Mouse (Mus musculus): ENCODE data around the gene Rnf103. TPM values are rescaled to one million over a fixed set of nuclear protein-coding genes. Genes with fewer than 3 reads are reported as not detected.

Gene Rnf103
- 338 TPM for polyA plus RNA-seq (2014; fragmentation: Illumina TruSeq; extraction: RNeasy Lipid Tissue Mini Kit (QIAGEN cat#74804); ENCODE audit: low read depth, low replicate concordance)

DNA sequence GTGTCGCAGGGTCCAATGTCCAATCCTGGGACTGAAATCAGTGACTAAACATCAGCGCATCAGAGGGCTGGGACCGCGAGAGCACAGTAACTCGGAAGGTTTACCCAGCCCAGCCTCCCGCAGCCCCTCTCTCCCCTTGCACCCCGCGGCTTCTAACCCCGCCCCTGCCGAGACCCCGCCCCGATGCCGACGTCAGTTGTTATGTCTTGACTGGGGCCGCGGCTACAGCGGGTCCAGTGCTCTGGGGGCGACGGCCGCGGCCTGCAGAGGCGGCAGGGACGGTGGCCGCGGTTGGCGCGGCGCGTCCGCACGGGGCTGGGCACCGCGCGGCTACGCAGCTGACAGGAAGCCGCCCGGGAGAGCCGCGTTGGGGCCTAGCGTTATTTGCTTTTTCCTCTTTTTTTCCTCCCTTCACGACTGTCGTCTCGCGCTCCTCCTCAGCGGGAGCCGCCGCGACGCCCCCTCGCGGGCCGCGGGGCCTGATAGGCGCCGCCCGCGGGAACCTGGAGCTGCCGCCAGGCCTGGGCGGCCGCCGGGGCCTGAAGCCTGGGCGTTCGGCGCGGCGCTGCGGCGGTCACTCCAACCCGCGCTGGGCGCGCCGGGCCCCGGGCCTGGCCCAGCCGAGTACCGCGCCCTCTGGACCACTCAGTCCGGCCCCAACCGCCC lies at the start of gene Rnf103:
TSS of gene Rnf103 (plus strand) at position 220 of the 666 bp plus-strand sequence.

DNA sequence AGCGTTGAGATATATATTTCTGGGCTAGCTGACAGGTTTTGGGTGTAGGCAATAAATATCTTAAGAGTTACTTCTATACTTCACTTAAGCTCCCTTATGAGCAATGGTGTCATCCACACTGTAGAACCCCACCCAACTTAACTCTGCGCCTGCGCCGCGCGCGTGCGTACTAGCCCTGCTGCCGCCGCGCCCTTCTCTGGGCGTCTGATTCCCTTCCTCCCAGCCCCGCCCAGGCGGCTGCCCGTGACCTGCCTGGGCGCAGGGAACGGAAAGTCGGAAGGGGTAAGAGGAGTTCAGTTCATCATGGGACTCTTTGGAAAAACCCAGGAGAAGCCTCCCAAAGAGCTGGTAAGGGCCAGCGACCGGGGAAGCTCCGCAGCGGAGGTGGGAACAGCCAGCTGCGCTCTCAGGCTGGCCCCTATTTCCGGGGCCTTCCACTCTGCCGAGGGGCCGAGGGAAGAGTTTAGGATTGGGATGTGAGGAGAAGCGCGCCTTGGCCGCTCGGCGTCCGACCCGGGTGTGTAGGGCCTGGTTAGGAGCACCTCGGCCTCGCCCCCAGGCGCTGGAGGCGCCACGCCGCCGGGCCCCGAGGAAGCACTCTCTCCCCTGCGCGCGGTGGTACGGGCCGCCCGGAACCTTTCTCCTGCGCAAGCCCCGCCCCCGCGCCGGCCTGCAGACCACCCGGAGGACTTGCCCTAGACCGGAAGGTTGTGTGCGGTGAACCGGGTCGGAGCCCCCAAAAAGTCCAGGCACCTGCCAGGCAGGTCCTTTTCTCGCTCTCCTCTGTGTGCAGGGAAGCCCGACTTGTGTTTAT lies 50.2 kb downstream of the Rnf103 start, which contains the start of gene Chmp3:
TSS of gene Chmp3 (plus strand) at position 112 of the 814 bp plus-strand sequence.

Other genes with a start within 250 kb of the Rnf103 start
- 622 TPM for gene Krcc1, start 222.2 kb upstream of the Rnf103 start, polyA plus RNA-seq (2014; fragmentation: Illumina TruSeq; extraction: RNeasy Lipid Tissue Mini Kit (QIAGEN cat#74804); ENCODE audit: low read depth, low replicate concordance)
- 0.47 TPM for gene Smyd1, start 171.7 kb upstream of the Rnf103 start, polyA plus RNA-seq (2014; fragmentation: Illumina TruSeq; extraction: RNeasy Lipid Tissue Mini Kit (QIAGEN cat#74804); ENCODE audit: low read depth, low replicate concordance)
- gene Cd8b1, start 171.1 kb upstream of the Rnf103 start, polyA plus RNA-seq (2014; fragmentation: Illumina TruSeq; extraction: RNeasy Lipid Tissue Mini Kit (QIAGEN cat#74804); ENCODE audit: low read depth, low replicate concordance), result 0.28 TPM
- 1.4 TPM for gene Cd8a, start 120.5 kb upstream of the Rnf103 start, polyA plus RNA-seq (2014; fragmentation: Illumina TruSeq; extraction: RNeasy Lipid Tissue Mini Kit (QIAGEN cat#74804); ENCODE audit: low read depth, low replicate concordance)
- gene Rmnd5a, start 53.3 kb upstream of the Rnf103 start, polyA plus RNA-seq (2014; fragmentation: Illumina TruSeq; extraction: RNeasy Lipid Tissue Mini Kit (QIAGEN cat#74804); ENCODE audit: low read depth, low replicate concordance), result 347 TPM
- 327 TPM for gene Chmp3, start 49.9 kb downstream of the Rnf103 start, polyA plus RNA-seq (2014; fragmentation: Illumina TruSeq; extraction: RNeasy Lipid Tissue Mini Kit (QIAGEN cat#74804); ENCODE audit: low read depth, low replicate concordance)
- gene Kdm3a, start 139.1 kb downstream of the Rnf103 start, polyA plus RNA-seq (2014; fragmentation: Illumina TruSeq; extraction: RNeasy Lipid Tissue Mini Kit (QIAGEN cat#74804); ENCODE audit: low read depth, low replicate concordance), result 140 TPM
- 4.9 TPM for gene Reep1, start 213.7 kb downstream of the Rnf103 start, polyA plus RNA-seq (2014; fragmentation: Illumina TruSeq; extraction: RNeasy Lipid Tissue Mini Kit (QIAGEN cat#74804); ENCODE audit: low read depth, low replicate concordance)

Data from sigmoid colon, adult 10 weeks (tissue).